Mouse (Mus musculus) ES-Bruce4 (cell line): ENCODE data around the gene Apoa1. TPM values are rescaled to one million over a fixed set of nuclear protein-coding genes. Genes with fewer than 3 reads are reported as not detected.

Experiments used
- H3K27ac ChIP-seq: 2 replicates; pipeline ENCODE4 v1.5.1; 2012; ENCODE audit warnings: low read length, inconsistent platforms; ENCODE audit not compliant: insufficient read depth
- H3K27me3 ChIP-seq: 2 replicates; pipeline ENCODE4 v1.6.1; 2012; ENCODE audit warnings: mild to moderate bottlenecking, low read length, inconsistent platforms; ENCODE audit not compliant: control insufficient read depth, poor library complexity, insufficient read depth, severe bottlenecking
- H3K36me3 ChIP-seq: 2 replicates; pipeline ENCODE4 v1.6.1; 2012; ENCODE audit warnings: inconsistent platforms, mild to moderate bottlenecking, low read length, moderate library complexity; ENCODE audit not compliant: control insufficient read depth, poor library complexity, insufficient read depth, severe bottlenecking
- H3K4me1 ChIP-seq: one replicate; pipeline ENCODE4 v1.8.1; 2011; ENCODE audit warnings: low read length; ENCODE audit not compliant: control insufficient read depth, insufficient read depth
- H3K4me3 ChIP-seq: 2 replicates; pipeline ENCODE4 v1.5.1; 2011; ENCODE audit warnings: low read depth, mild to moderate bottlenecking, low read length
- H3K9ac ChIP-seq: 2 replicates; pipeline ENCODE4 v1.6.1; 2012; ENCODE audit warnings: low read depth, mild to moderate bottlenecking, inconsistent platforms; ENCODE audit not compliant: poor library complexity, severe bottlenecking
- H3K9me3 ChIP-seq: replicated peaks from 2 replicates; pipeline ENCODE4 v1.6.1; 2012; ENCODE audit warnings: mild to moderate bottlenecking, low read length, inconsistent platforms; ENCODE audit not compliant: control insufficient read depth, poor library complexity, insufficient read depth, severe bottlenecking
- CTCF ChIP-seq: IDR thresholded peaks from one replicate; pipeline ENCODE4 v1.8.1; 2011; ENCODE audit warnings: low read depth, low read length
- EP300 ChIP-seq: IDR thresholded peaks from 2 replicates; pipeline ENCODE4 v1.6.1; 2011; ENCODE audit warnings: low read depth, low read length; ENCODE audit not compliant: insufficient read depth
- POLR2A ChIP-seq: IDR thresholded peaks from one replicate; pipeline ENCODE4 v1.8.1; 2011; ENCODE audit warnings: low read length; ENCODE audit not compliant: insufficient read depth
- polyA plus RNA-seq: library from polyadenylated mRNA; stranded (reverse); fragments of >200 nt; gene quantifications from 2 replicates; pipeline ENCODE4 v1.2.4, GENCODE M21; 2011; ENCODE audit warnings: low read depth; ENCODE audit not compliant: missing spikeins, insufficient read depth, insufficient read length

The Apoa1 gene
- polyA plus RNA-seq, 1 experiment = not detected

GRCm38 (mm10) chr9:46208401-46208974, 19.9 kb upstream of the Apoa1 start:
- H3K27ac ChIP-seq = no peak overlapping the region

GRCm38 (mm10) chr9:46210473-46210872, 17.9 kb upstream of the Apoa1 start:
- TF ChIP-seq POLR2A (no peak), CTCF (no peak), EP300 (no peak)

More at GRCm38 (mm10) chr9:46208401-46208974, 19.9 kb upstream of the Apoa1 start:
- Histone ChIP-seq H3K27me3 (no peaks in the 10 kb centered on the region), H3K4me1 (no peaks in the 10 kb centered on the region), H3K4me3 (no peak overlapping the region), H3K36me3 (no peaks in the 10 kb centered on the region), H3K9me3 (no peaks in the 10 kb centered on the region), H3K9ac (no peak overlapping the region)
- TF ChIP-seq POLR2A = no peak
- TF ChIP-seq CTCF = no peak
- no peak for TF ChIP-seq EP300

GRCm38 (mm10) chr9:46214276-46214675, 14.1 kb upstream of the Apoa1 start:
- Histone ChIP-seq H3K27ac (no peak overlapping the region), H3K9me3 (no peaks in the 10 kb centered on the region), H3K36me3 (no peaks in the 10 kb centered on the region), H3K27me3 (no peaks in the 10 kb centered on the region), H3K4me3 (no peak overlapping the region), H3K9ac (no peak overlapping the region), H3K4me1 (no peaks in the 10 kb centered on the region)
- no peak for TF ChIP-seq CTCF
- TF ChIP-seq POLR2A = no peak
- no peak for TF ChIP-seq EP300

More at GRCm38 (mm10) chr9:46210473-46210872, 17.9 kb upstream of the Apoa1 start:
- Histone ChIP-seq H3K27me3 (no peaks in the 10 kb centered on the region), H3K4me3 (peak overlapping the region; percentile 37), H3K36me3 (no peaks in the 10 kb centered on the region), H3K4me1 (no peaks in the 10 kb centered on the region), H3K9me3 (no peaks in the 10 kb centered on the region), H3K27ac (no peak overlapping the region), H3K9ac (no peak overlapping the region)

GRCm38 (mm10) chr9:46214946-46215337, 13.4 kb upstream of the Apoa1 start:
- H3K4me3 ChIP-seq = no peak overlapping the region
- TF ChIP-seq POLR2A (no peak), EP300 (no peak), CTCF (no peak)
- H3K27me3 ChIP-seq = no peaks in the 10 kb centered on the region
- no peak overlapping the region for H3K27ac ChIP-seq
- no peak overlapping the region for H3K9ac ChIP-seq
- H3K4me1 ChIP-seq = no peaks in the 10 kb centered on the region
- no peaks in the 10 kb centered on the region for H3K36me3 ChIP-seq
- no peaks in the 10 kb centered on the region for H3K9me3 ChIP-seq

- Histone ChIP-seq H3K36me3 (no peaks in the 10 kb centered on the region), H3K27me3 (no peaks in the 10 kb centered on the region), H3K4me1 (no peaks in the 10 kb centered on the region), H3K4me3 (no peak overlapping the region), H3K9me3 (no peaks in the 10 kb centered on the region), H3K27ac (no peak overlapping the region), H3K9ac (no peak overlapping the region)
- TF ChIP-seq POLR2A = no peak
- TF ChIP-seq EP300 = no peak
Measured at GRCm38 (mm10) chr9:46215338-46216322, 12.8 kb upstream of the Apoa1 start.

- Histone ChIP-seq H3K9me3 (no peaks in the 10 kb centered on the region), H3K9ac (no peak overlapping the region), H3K4me1 (no peaks in the 10 kb centered on the region), H3K36me3 (no peaks in the 10 kb centered on the region), H3K27me3 (no peaks in the 10 kb centered on the region), H3K27ac (no peak overlapping the region), H3K4me3 (no peak overlapping the region)
- TF ChIP-seq CTCF (no peak), POLR2A (no peak), EP300 (no peak)
Measured at GRCm38 (mm10) chr9:46216744-46217470, 11.5 kb upstream of the Apoa1 start.
